Mouse (Mus musculus) urinary bladder, postnatal 25 days (tissue): ENCODE results near the gene 4930595D18Rik.

Experiments used
- DNase-seq: peaks from one replicate; pipeline ENCODE4 v3.0.0; 2022; ENCODE audit warnings: low spot score

Gene 4930595D18Rik

GRCm38 (mm10) chr12:111134791-111135733 is 49.2 kb downstream of the 4930595D18Rik start:
- no peak for DNase-seq

GRCm38 (mm10) chr12:111134169-111134568 is 50.1 kb downstream of the 4930595D18Rik start:
- no peak for DNase-seq

- no peak for DNase-seq
Measured at GRCm38 (mm10) chr12:111125666-111126065, 58.6 kb downstream of the 4930595D18Rik start.

DNA sequence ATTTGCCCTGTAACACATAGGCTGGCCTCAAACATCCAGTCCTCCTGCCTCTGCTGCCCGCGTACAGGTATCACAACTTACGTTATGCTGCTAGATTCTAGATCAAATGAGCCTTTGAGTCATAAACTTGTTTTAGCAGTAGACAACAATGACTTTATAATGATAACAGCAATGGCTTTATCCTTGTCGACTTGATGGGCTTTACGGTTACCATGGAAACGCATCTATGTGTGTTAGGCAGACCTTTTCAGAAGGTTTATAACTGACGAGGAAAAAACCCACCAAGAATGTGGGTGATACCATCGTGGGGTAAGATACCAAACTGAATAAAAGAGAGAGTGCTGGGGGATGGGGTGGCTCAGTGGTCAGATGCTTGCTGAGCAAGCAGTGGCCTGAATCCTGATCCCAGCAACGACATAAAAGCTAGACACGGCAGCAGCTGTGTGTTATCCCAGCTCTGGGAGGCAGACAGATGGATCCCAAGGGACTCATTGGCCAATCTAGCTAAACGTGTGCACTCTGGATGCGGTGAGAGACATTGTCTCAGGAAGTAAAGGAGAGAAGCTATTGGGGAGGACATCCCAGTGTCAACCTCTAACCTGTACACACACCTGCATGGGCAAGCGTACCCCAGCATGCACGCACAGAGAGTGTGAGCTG is 59.6 kb downstream of the 4930595D18Rik start:
- DNase-seq = no peak

DNA sequence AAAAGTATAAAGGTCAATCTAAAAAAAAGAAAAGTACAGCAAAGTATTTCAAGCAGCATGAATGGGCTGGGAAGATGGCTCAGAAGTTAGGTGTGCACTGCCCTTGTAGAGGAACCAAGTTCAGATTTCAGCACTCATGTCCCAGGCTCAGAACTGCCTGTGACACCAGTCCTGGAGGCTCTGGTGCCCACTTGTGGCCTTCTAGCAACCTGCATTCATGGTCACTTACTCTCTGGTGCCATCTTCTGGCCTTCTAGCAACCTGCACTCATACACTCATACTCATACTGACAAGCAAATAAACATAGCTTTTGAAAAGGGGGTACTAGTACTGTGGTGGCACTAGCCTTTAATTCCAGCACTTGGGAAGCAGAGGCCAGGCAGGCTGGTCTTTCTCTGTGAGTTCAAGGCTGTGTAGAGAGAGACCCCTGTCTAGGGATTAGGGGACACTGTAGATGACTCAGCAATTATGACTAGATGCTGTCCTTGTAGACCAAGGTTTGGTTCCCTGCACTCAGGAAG is 61.9 kb downstream of the 4930595D18Rik start:
- DNase-seq = no peak

GRCm38 (mm10) chr12:111120976-111121645 is 63.2 kb downstream of the 4930595D18Rik start:
- DNase-seq = no peak

DNA sequence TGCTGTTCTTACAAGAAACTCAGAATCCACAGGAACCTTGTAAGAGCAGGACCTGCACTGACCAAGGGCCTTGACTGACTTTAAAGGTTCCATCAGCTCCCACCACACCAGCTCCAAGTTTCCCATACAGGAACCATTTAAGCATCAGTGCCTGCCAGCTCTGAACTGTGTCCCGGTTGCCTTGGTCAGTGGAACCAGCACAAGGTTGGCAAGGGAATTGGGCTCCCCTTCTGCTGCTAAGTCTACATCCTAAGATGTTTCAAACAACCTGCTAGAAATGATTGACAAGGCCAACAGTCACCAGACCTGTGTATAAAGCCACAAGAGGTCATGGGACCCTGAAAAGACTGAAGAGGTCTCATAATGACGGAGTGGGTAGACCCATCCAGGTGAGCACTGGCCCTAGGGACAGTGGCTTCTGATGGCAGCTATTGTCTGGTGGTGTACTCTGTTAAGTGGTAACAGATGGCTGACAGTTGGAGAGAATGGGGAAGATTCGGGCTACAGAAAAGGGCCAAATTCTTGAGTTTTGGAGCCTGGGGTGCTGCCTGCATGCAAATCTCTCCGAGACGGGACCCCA is 64.7 kb downstream of the 4930595D18Rik start:
- no peak for DNase-seq

DNA sequence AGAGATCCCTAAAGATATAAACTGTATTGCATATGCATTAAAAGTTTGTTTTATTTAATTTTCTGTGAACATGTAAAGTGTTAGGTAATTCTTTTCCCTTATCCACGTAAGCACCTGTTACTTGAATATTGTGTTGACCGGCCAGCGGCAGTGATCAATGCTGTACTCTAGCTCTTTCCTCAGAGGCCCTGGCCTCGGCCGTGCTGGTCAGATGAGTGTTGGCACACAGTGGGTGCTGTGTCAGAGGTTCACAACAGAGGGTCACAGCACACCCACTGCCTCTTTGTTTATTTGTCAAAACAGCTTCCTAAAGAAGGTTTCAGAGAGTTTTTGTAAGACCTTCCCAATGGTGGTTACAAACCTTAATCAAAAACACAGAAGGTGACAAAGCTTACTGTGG is 69.7 kb downstream of the 4930595D18Rik start:
- no peak for DNase-seq

DNA sequence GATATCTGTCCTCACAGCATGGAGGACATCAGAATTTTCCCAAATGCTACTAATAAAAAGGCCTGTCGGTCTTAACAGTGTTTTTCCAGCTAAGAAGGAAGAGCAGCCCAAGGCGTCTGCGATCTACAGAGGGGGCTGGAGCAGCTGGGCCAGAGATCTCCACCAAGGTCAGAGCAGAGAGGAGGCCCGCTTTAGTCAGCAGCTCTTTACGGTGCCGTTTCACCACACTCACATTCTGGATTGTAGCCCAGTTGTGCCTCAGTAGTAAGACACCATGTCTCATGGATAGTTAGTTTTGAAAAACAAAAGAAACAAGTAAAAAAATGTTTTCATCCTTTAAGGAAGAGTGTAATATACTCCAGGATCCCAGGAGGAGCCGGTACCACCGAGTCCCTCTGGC is 73.1 kb downstream of the 4930595D18Rik start:
- no peak for DNase-seq
